Mouse (Mus musculus) heart, embryonic 13.5 days (tissue): ENCODE measurements around the gene Pla2g2e. TPM values are rescaled to one million over a fixed set of nuclear protein-coding genes. Genes with fewer than 3 reads are reported as not detected.
"Not testable (repeated sequence)": the region's sequence is repeated elsewhere in the genome, so short reads cannot be mapped to it uniquely, and the experiment has no call there.

Source experiments
- ATAC-seq: fragments of 200-750 bp; cut with Nextera tagmentation; 2 replicates; pipeline ENCODE4 v1.8.0; 2017; ENCODE audit warnings: moderate TSS enrichment; ENCODE audit not compliant: insufficient number of reproducible peaks, low FRiP score, low TSS enrichment; ENCODE audit errors: extremely low read depth
- H3K27ac ChIP-seq: fragments of 300-500 bp; sonication (generic); replicated peaks from 2 replicates; pipeline ENCODE4 v1.5.1; 2015; ENCODE audit warnings: moderate library complexity, mild to moderate bottlenecking, inconsistent platforms
- H3K27me3 ChIP-seq: fragments of 300-500 bp; sonication (generic); replicated peaks from 2 replicates; pipeline ENCODE4 v1.6.1; 2015; ENCODE audit warnings: mild to moderate bottlenecking, inconsistent platforms
- H3K36me3 ChIP-seq: fragments of 300-500 bp; sonication (generic); 2 replicates; pipeline ENCODE4 v1.6.1; 2015; ENCODE audit warnings: mild to moderate bottlenecking, inconsistent platforms
- H3K4me1 ChIP-seq: fragments of 300-500 bp; sonication (generic); 2 replicates; pipeline ENCODE4 v1.6.1; 2015; ENCODE audit warnings: inconsistent platforms
- H3K4me2 ChIP-seq: fragments of 300-500 bp; sonication (generic); 2 replicates; pipeline ENCODE4 v1.6.1; 2015; ENCODE audit warnings: inconsistent platforms, mild to moderate bottlenecking, moderate library complexity
- H3K4me3 ChIP-seq: fragments of 300-500 bp; sonication (generic); 2 replicates; pipeline ENCODE4 v1.5.1; 2015; ENCODE audit warnings: moderate library complexity, mild to moderate bottlenecking, inconsistent platforms
- H3K9ac ChIP-seq: fragments of 300-500 bp; sonication (generic); 2 replicates; pipeline ENCODE4 v1.6.1; 2015; ENCODE audit warnings: inconsistent platforms, mild to moderate bottlenecking, moderate library complexity
- H3K9me3 ChIP-seq: fragments of 300-500 bp; sonication (generic); 2 replicates; pipeline ENCODE4 v1.6.1; 2016; ENCODE audit warnings: inconsistent platforms
- WGBS: fragments of 180-500 bp; shearing (Covaris S2); methylation state at CpG from one replicate; pipeline ENCODE4 v1.1.7; 2015; ENCODE audit warnings: mixed read lengths; 5-methylcytosine and 5-hydroxymethylcytosine counted together
- polyA plus RNA-seq: library from polyadenylated mRNA; unstranded; fragments of >200 nt; fragmentation: Nextera tagmentation; extraction: Ambion mirVana; gene quantifications from 2 replicates; pipeline ENCODE4 v1.2.1, GENCODE M21; 2015

Gene Pla2g2e
- polyA plus RNA-seq, 1 experiment from 2014 or later, result not detected

- WGBS, result 60% methylated on average over 10 of the region's 10 CpGs
- H3K9me3 ChIP-seq, result no peaks in the 10 kb centered on the region
- H3K9ac ChIP-seq, result no peak within 1 kb of the TSS
- peaks cover 13% of the 10 kb centered on the region; the same call in 1 of the 2 replicates for H3K4me1 ChIP-seq
- H3K4me3 ChIP-seq, result no peak within 1 kb of the TSS
- no peak for ATAC-seq
- H3K4me2 ChIP-seq, result no peak within 1 kb of the TSS
- H3K27ac ChIP-seq, result no peak within 1 kb of the TSS
- peaks cover 26% of the 10 kb centered on the region for H3K27me3 ChIP-seq
- no peaks in the 10 kb centered on the region for H3K36me3 ChIP-seq
Observed at GRCm38 (mm10) chr4:138863344-138863998, 14.3 kb upstream of the Pla2g2e start, which contains the start of gene Pla2g5. TSS of gene Pla2g5 (minus strand) at chr4:138863482.

GRCm38 (mm10) chr4:138865092-138865491 is 12.7 kb upstream of the Pla2g2e start:
- WGBS, result 51% methylated on average over 5 of the region's 5 CpGs
- Histone ChIP-seq H3K36me3 (no peaks in the 10 kb centered on the region), H3K4me3 (no peak overlapping the region)

GRCm38 (mm10) chr4:138865991-138866390 is 11.8 kb upstream of the Pla2g2e start:
- Histone ChIP-seq H3K4me1 (no peaks in the 10 kb centered on the region), H3K36me3 (no peaks in the 10 kb centered on the region), H3K4me3 (no peak overlapping the region), H3K4me2 (no peak overlapping the region), H3K27ac (no peak overlapping the region), H3K9ac (no peak overlapping the region), H3K9me3 (peaks cover 6% of the 10 kb centered on the region; the same call in 1 of the 2 replicates), H3K27me3 (peaks cover 20% of the 10 kb centered on the region)
- ATAC-seq, result no peak
- WGBS, result 52% methylated on average over 6 of the region's 6 CpGs

More at GRCm38 (mm10) chr4:138865092-138865491, 12.7 kb upstream of the Pla2g2e start:
- Histone ChIP-seq H3K27me3 (peaks cover 24% of the 10 kb centered on the region), H3K4me1 (peaks cover under 1% of the 10 kb centered on the region; the same call in 1 of the 2 replicates), H3K9ac (no peak overlapping the region), H3K4me2 (no peak overlapping the region), H3K9me3 (peaks cover 4% of the 10 kb centered on the region; the same call in 1 of the 2 replicates), H3K27ac (no peak overlapping the region)
- no peak for ATAC-seq

GRCm38 (mm10) chr4:138866413-138866812 is 11.3 kb upstream of the Pla2g2e start:
- Histone ChIP-seq H3K27me3 (peaks cover 20% of the 10 kb centered on the region), H3K9me3 (peaks cover 8% of the 10 kb centered on the region; the same call in 1 of the 2 replicates), H3K27ac (no peak overlapping the region), H3K4me3 (no peak overlapping the region), H3K9ac (no peak overlapping the region), H3K4me2 (no peak overlapping the region), H3K36me3 (no peaks in the 10 kb centered on the region), H3K4me1 (no peaks in the 10 kb centered on the region)
- ATAC-seq, result no peak
- WGBS, result 13% methylated on average over 7 of the region's 7 CpGs

- Histone ChIP-seq H3K4me3 (no peak overlapping the region), H3K27ac (no peak overlapping the region), H3K4me1 (no peaks in the 10 kb centered on the region), H3K27me3 (peaks cover 16% of the 10 kb centered on the region), H3K9ac (no peak overlapping the region), H3K36me3 (no peaks in the 10 kb centered on the region), H3K9me3 (peaks cover 8% of the 10 kb centered on the region; the same call in 1 of the 2 replicates), H3K4me2 (no peak overlapping the region)
- 54% methylated on average over 8 of the region's 8 CpGs for WGBS
- ATAC-seq, result no peak
Observed at GRCm38 (mm10) chr4:138868666-138869065, 9.1 kb upstream of the Pla2g2e start.

- no peak within 1 kb of the TSS for H3K4me3 ChIP-seq
- 76% methylated on average over 6 of the region's 6 CpGs for WGBS
- no peak for ATAC-seq
- no peaks in the 10 kb centered on the region for H3K27me3 ChIP-seq
- H3K4me2 ChIP-seq, result no peak within 1 kb of the TSS
- peaks cover 8% of the 10 kb centered on the region; the same call in 1 of the 2 replicates for H3K9me3 ChIP-seq
- no peak within 1 kb of the TSS for H3K9ac ChIP-seq
- no peaks in the 10 kb centered on the region for H3K36me3 ChIP-seq
- H3K4me1 ChIP-seq, result 0 out of 2 replicates have a peak, but pooled peaks cover 4% of the 10 kb centered on the region
- no peak within 1 kb of the TSS for H3K27ac ChIP-seq
Observed at GRCm38 (mm10) chr4:138873864-138874263, 3.9 kb upstream of the Pla2g2e start, which contains the start of gene Gm13030. TSS of gene Gm13030 (minus strand) at chr4:138873964.

- ATAC-seq, H3K4me1 ChIP-seq: not testable (repeated sequence)
Observed at GRCm38 (mm10) chr4:138875275-138875674, 2.5 kb upstream of the Pla2g2e start.

GRCm38 (mm10) chr4:138875986-138876385 is 1.8 kb upstream of the Pla2g2e start:
- no peak overlapping the region for H3K4me3 ChIP-seq
- WGBS, result 86% methylated on average over 2 of the region's 2 CpGs
- H3K36me3 ChIP-seq, result no peaks in the 10 kb centered on the region
- H3K4me2 ChIP-seq, result no peak overlapping the region
- H3K9ac ChIP-seq, result no peak overlapping the region
- no peak for ATAC-seq
- 0 out of 2 replicates have a peak, but pooled peaks cover 9% of the 10 kb centered on the region for H3K4me1 ChIP-seq
- H3K27ac ChIP-seq, result no peak overlapping the region
- peaks cover 15% of the 10 kb centered on the region for H3K27me3 ChIP-seq
- peaks cover 2% of the 10 kb centered on the region; the same call in 1 of the 2 replicates for H3K9me3 ChIP-seq

More at GRCm38 (mm10) chr4:138875275-138875674, 2.5 kb upstream of the Pla2g2e start:
- not testable (repeated sequence) for H3K27ac ChIP-seq, H3K4me3 ChIP-seq, H3K4me2 ChIP-seq, H3K9me3 ChIP-seq, H3K36me3 ChIP-seq, H3K9ac ChIP-seq
- peaks cover 10% of the 10 kb centered on the region for H3K27me3 ChIP-seq
- WGBS, result 79% methylated on average over 2 of the region's 2 CpGs

- no peak overlapping the region for H3K27ac ChIP-seq
- 27% methylated on average over 8 of the region's 8 CpGs for WGBS
- H3K4me2 ChIP-seq, result no peak overlapping the region
- H3K27me3 ChIP-seq, result peaks cover 40% of the 10 kb centered on the region
- H3K4me3 ChIP-seq, result no peak overlapping the region
- no peak overlapping the region for H3K9ac ChIP-seq
- ATAC-seq, result no peak
- no peaks in the 10 kb centered on the region for H3K9me3 ChIP-seq
- no peaks in the 10 kb centered on the region for H3K36me3 ChIP-seq
- peaks cover 9% of the 10 kb centered on the region; the same call in 1 of the 2 replicates for H3K4me1 ChIP-seq
Observed at GRCm38 (mm10) chr4:138878783-138879182, 1.0 kb downstream of the Pla2g2e start.

- no peak overlapping the region for H3K9ac ChIP-seq
- 75% methylated on average over 11 of the region's 11 CpGs for WGBS
- H3K36me3 ChIP-seq, result no peaks in the 10 kb centered on the region
- no peaks in the 10 kb centered on the region for H3K9me3 ChIP-seq
- ATAC-seq, result no peak
- no peak overlapping the region for H3K27ac ChIP-seq
- H3K27me3 ChIP-seq, result peaks cover 42% of the 10 kb centered on the region
- peaks cover 9% of the 10 kb centered on the region; the same call in 1 of the 2 replicates for H3K4me1 ChIP-seq
- no peak overlapping the region for H3K4me3 ChIP-seq
- no peak overlapping the region for H3K4me2 ChIP-seq
Observed at GRCm38 (mm10) chr4:138879808-138880207, 2.1 kb downstream of the Pla2g2e start.

- no peak overlapping the region for H3K9ac ChIP-seq
- H3K27ac ChIP-seq, result no peak overlapping the region
- H3K36me3 ChIP-seq, result no peaks in the 10 kb centered on the region
- no peak overlapping the region for H3K4me2 ChIP-seq
- no peak for ATAC-seq
- H3K4me1 ChIP-seq, result peaks cover 9% of the 10 kb centered on the region; the same call in 1 of the 2 replicates
- peaks cover 42% of the 10 kb centered on the region for H3K27me3 ChIP-seq
- 77% methylated on average over 7 of the region's 7 CpGs for WGBS
- no peak overlapping the region for H3K4me3 ChIP-seq
- H3K9me3 ChIP-seq, result no peaks in the 10 kb centered on the region
Observed at GRCm38 (mm10) chr4:138880811-138881584, 3.3 kb downstream of the Pla2g2e start.
